Mouse (Mus musculus) cortical plate, adult 2 months (tissue): ENCODE results near the gene Peli1.

Experiments used
- CTCF ChIP-seq: fragments of 200-500 bp; IDR thresholded peaks from 2 replicates; pipeline ENCODE4 v1.5.1; 2011; ENCODE audit warnings: mild to moderate bottlenecking, control low read depth, low read length; ENCODE audit not compliant: insufficient read depth; ENCODE audit errors: extremely low read depth
- POLR2A ChIP-seq: fragments of 200-500 bp; IDR thresholded peaks from 2 replicates; pipeline ENCODE4 v1.6.1; 2011; ENCODE audit warnings: mild to moderate bottlenecking, low read length, control low read depth; ENCODE audit not compliant: insufficient read depth; ENCODE audit errors: extremely low read depth

DNA sequence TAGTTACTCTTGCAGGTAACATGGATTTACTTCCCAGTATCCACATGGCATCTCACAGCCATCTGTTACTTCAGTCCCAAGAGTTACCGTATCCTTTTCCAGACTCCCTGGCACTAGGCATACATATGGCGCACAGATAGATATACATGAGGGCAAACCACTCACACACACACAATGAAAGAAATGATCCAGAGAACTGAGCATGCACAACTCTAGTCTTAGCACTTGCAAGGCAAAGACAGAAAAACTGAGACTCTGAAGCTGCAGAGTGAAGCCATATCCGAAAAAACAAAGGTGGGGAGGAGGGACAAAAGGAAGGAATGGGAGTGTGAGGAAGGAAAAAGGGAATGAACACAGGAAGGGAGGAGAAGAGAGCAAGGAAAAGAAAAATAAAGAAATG, 27.8 kb upstream of the Peli1 start:
- TF ChIP-seq POLR2A = no peak
- no peak for TF ChIP-seq CTCF
